Mouse (Mus musculus) hematopoietic stem cell, adult 5-6 weeks (primary cell): ENCODE measurements around the gene Angptl7. TPM values are rescaled to one million over a fixed set of nuclear protein-coding genes. Genes with fewer than 3 reads are reported as not detected.

Experiments used
- ATAC-seq, 2 experiments: fragments of 125-278 bp in 1 of 2; replicated peaks in 1 of 2; 2 replicates each; pipeline ENCODE4 v1.8.0; 2016 to 2017; ENCODE audit warnings: inconsistent platforms in 2 of 2, mild to moderate bottlenecking in 2 of 2, moderate number of reproducible peaks in 2 of 2, low read depth in 1 of 2, moderate TSS enrichment in 1 of 2; ENCODE audit not compliant: low FRiP score in 2 of 2, poor library complexity in 2 of 2, severe bottlenecking in 2 of 2, insufficient read depth in 1 of 2, low TSS enrichment in 1 of 2
- total RNA-seq: library from RNA; stranded (forward); fragments of 172-1452, 232-1000 nt; gene quantifications from 2 replicates; pipeline ENCODE4 v1.2.3, GENCODE M21; 2017

The Angptl7 gene
- total RNA-seq, 1 experiment from 2014 or later, result not detected

- ATAC-seq, result no peak
Measured at GRCm38 (mm10) chr4:148466511-148467079, 33.7 kb downstream of the Angptl7 start.

GRCm38 (mm10) chr4:148464869-148465268 lies 35.4 kb downstream of the Angptl7 start:
- no peak for ATAC-seq

- ATAC-seq, result no peak
Measured at GRCm38 (mm10) chr4:148464301-148464700, 36.0 kb downstream of the Angptl7 start.

- ATAC-seq, result peak; percentile 47 to 52; a peak in 2 of 4 replicates
Measured at GRCm38 (mm10) chr4:148463208-148463960, 36.9 kb downstream of the Angptl7 start.

GRCm38 (mm10) chr4:148462717-148463116 lies 37.5 kb downstream of the Angptl7 start:
- no peak for ATAC-seq

GRCm38 (mm10) chr4:148461772-148462171 lies 38.5 kb downstream of the Angptl7 start:
- ATAC-seq, result no peak

GRCm38 (mm10) chr4:148460656-148461284 lies 39.5 kb downstream of the Angptl7 start:
- ATAC-seq, result no peak

- no peak for ATAC-seq
Measured at GRCm38 (mm10) chr4:148455477-148456025, 44.7 kb downstream of the Angptl7 start.

GRCm38 (mm10) chr4:148453707-148454106 lies 46.6 kb downstream of the Angptl7 start:
- ATAC-seq, result no peak

GRCm38 (mm10) chr4:148448853-148449245 lies 51.4 kb downstream of the Angptl7 start:
- no peak for ATAC-seq

GRCm38 (mm10) chr4:148448179-148448852 lies 51.9 kb downstream of the Angptl7 start, which contains the start of gene Mtor:
Gene Mtor, plus strand, starts transcription at chr4:148448611.
- peak; percentile 94 for ATAC-seq

Other genes starting within 250 kb of the Angptl7 start
- gene Disp3, start 212.5 kb downstream of the Angptl7 start, total RNA-seq, result not detected in 2 replicates
- gene Ubiad1, start 55.7 kb downstream of the Angptl7 start, total RNA-seq, result 10.4 TPM in 2 replicates
- 16.0 and 17.6 TPM in 2 replicates for gene Mtor, start 51.8 kb downstream of the Angptl7 start, total RNA-seq
- gene Exosc10, start 58.0 kb upstream of the Angptl7 start, total RNA-seq, result 64.8 and 66.0 TPM in 2 replicates
- 17.2 and 20.2 TPM in 2 replicates for gene Srm, start 91.0 kb upstream of the Angptl7 start, total RNA-seq
- gene Masp2, start 102.1 kb upstream of the Angptl7 start, total RNA-seq, result 0.30 and 0.44 TPM in 2 replicates
- 356 and 659 TPM in 2 replicates for gene Tardbp, start 126.6 kb upstream of the Angptl7 start, total RNA-seq
- gene Gm572, start 142.9 kb upstream of the Angptl7 start, total RNA-seq, result not detected in 2 replicates